Mouse (Mus musculus) MEL (cell line): ENCODE results near the gene Synpr. TPM values are rescaled to one million over a fixed set of nuclear protein-coding genes. Genes with fewer than 3 reads are reported as not detected.

Experiments
- DNase-seq: peaks from one replicate; pipeline ENCODE4 v3.0.0; 2011; ENCODE audit warnings: low read depth, low spot score
- H3K27ac ChIP-seq: 2 replicates; pipeline ENCODE4 v1.5.1; 2012; ENCODE audit warnings: low read depth, mild to moderate bottlenecking, control low read depth, low read length, moderate library complexity; ENCODE audit not compliant: control insufficient read depth
- H3K27me3 ChIP-seq, 2 experiments: fragments of 150-350 bp in 1 of 2; sonication (generic) in 1 of 2; 2 replicates each; pipeline ENCODE4 v1.6.1; 2012; ENCODE audit warnings: low read length in 2 of 2, mild to moderate bottlenecking in 2 of 2, improper control_type of control experiment in 1 of 2, moderate library complexity in 1 of 2; ENCODE audit not compliant: insufficient read depth in 2 of 2, control insufficient read depth in 1 of 2
- H3K36me3 ChIP-seq, 2 experiments: 2 replicates each; pipeline ENCODE4 v1.6.1; 2012 to 2014; ENCODE audit warnings: low read length in 2 of 2, improper control_type of control experiment in 1 of 2, inconsistent platforms in 1 of 2, mild to moderate bottlenecking in 1 of 2; ENCODE audit not compliant: insufficient read depth in 2 of 2, control insufficient read depth in 1 of 2
- H3K4me1 ChIP-seq, 2 experiments: fragments of 150-350 bp in 1 of 2; sonication (generic) in 1 of 2; 2 replicates each; pipeline ENCODE4 v1.6.1; 2012; ENCODE audit warnings: low read length in 2 of 2, improper control_type of control experiment in 1 of 2, mild to moderate bottlenecking in 1 of 2; ENCODE audit not compliant: insufficient read depth in 2 of 2, control insufficient read depth in 1 of 2
- H3K4me3 ChIP-seq, 2 experiments: fragments of 150-350 bp in 1 of 2; sonication (generic) in 1 of 2; 2 replicates each; pipeline ENCODE4 v1.5.1; 2012; ENCODE audit warnings: low read depth in 2 of 2, low read length in 2 of 2, mild to moderate bottlenecking in 2 of 2, moderate library complexity in 2 of 2, control low read depth in 1 of 2, improper control_type of control experiment in 1 of 2; ENCODE audit not compliant: control insufficient read depth in 1 of 2, insufficient read depth in 1 of 2
- H3K79me2 ChIP-seq: 2 replicates; pipeline ENCODE4 v1.6.1; 2012; ENCODE audit warnings: mild to moderate bottlenecking, low read length, moderate library complexity; ENCODE audit not compliant: control insufficient read depth, poor library complexity, insufficient read depth
- H3K9ac ChIP-seq: 2 replicates; pipeline ENCODE4 v1.6.1; 2012; ENCODE audit warnings: low read depth, mild to moderate bottlenecking, control low read depth, low read length, moderate library complexity; ENCODE audit not compliant: control insufficient read depth, poor library complexity, severe bottlenecking
- H3K9me3 ChIP-seq: fragments of 150-350 bp; sonication (generic); replicated peaks from 2 replicates; pipeline ENCODE4 v1.6.1; 2012; ENCODE audit warnings: mild to moderate bottlenecking, low read length, improper control_type of control experiment, moderate library complexity; ENCODE audit not compliant: insufficient read depth
- ZC3H11A ChIP-seq: IDR thresholded peaks from 2 replicates; pipeline ENCODE4 v1.6.1; 2012; ENCODE audit warnings: low read depth, mild to moderate bottlenecking, inconsistent platforms, low read length, improper control_type of control experiment
- polyA plus RNA-seq, 2 experiments: library from polyadenylated mRNA; stranded (reverse) in 1 of 2; unstranded in 1 of 2; fragments of >175 nt in 1 of 2; fragments of >200 nt in 1 of 2; gene quantifications; 2 replicates each; pipeline versions ENCODE4 v1.2.1 to v1.2.4; 2012; ENCODE audit warnings: low replicate concordance in 2 of 2, low read depth in 1 of 2; ENCODE audit not compliant: insufficient read length in 2 of 2, insufficient read depth in 1 of 2, missing spikeins in 1 of 2
- total RNA-seq: library from RNA; depleted of rRNA; stranded (reverse); fragments of 300-350 nt; gene quantifications from 2 replicates; pipeline ENCODE4 v1.2.3, GENCODE M21; 2012

Synpr gene
- total and polyA plus RNA-seq, 3 experiments: not detected

DNA sequence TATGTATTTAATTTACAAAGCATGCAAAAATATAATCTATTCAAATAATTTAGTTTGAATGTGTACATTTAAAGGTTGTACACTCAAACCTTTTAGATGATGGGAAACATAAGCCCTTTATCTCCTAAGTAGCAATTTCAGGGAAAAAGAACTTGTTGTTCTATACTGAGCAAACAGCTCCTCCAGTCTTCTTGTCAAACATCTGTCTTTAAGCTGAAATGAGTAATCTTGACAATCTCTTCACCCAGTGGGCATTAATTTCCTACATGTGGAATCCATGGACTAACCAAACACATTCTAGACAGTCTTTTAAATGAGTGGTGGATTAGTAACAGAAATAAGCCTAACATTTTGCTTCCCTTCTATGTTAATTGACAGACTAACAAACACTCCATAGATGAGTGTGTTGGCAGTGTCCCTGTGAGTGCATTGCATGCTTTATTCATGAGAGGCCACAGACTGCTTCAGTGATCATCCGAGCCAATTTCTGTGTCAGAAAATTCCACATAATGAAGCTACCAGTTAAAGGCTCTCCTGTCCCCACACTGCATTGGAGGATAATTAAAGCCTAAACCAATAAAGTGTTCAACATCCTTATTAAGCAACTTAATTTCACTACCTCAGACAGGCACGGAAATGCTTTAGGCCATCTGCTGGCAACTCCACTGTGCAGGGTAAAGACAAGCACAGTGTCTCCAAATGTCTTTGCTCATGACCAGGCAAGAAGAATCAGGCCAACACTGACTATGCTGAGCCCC is 367.1 kb downstream of the Synpr start:
- H3K79me2 ChIP-seq: no peaks in the 10 kb centered on the region
- H3K9me3 ChIP-seq: no peaks in the 10 kb centered on the region
- H3K4me3 ChIP-seq: no peak overlapping the region
- no peak overlapping the region for H3K27ac ChIP-seq
- DNase-seq: no peak
- no peaks in the 10 kb centered on the region for H3K36me3 ChIP-seq
- H3K4me1 ChIP-seq: no peaks in the 10 kb centered on the region
- no peaks in the 10 kb centered on the region for H3K27me3 ChIP-seq
- H3K9ac ChIP-seq: no peak overlapping the region
- no peak for TF ChIP-seq ZC3H11A
